Mouse (Mus musculus): Measurements from ENCODE around the gene B3gnt3. TPM values are rescaled to one million over a fixed set of nuclear protein-coding genes. Genes with fewer than 3 reads are reported as not detected.

The B3gnt3 gene
- total RNA-seq, 1 experiment from 2014 or later = not detected

- ATAC-seq (replicated peaks; ENCODE audit: insufficient number of reproducible peaks, low FRiP score, low TSS enrichment, poor library complexity, severe bottlenecking) = no peak
Observed at GRCm38 (mm10) chr8:71684701-71685100, 16.9 kb downstream of the B3gnt3 start.

DNA sequence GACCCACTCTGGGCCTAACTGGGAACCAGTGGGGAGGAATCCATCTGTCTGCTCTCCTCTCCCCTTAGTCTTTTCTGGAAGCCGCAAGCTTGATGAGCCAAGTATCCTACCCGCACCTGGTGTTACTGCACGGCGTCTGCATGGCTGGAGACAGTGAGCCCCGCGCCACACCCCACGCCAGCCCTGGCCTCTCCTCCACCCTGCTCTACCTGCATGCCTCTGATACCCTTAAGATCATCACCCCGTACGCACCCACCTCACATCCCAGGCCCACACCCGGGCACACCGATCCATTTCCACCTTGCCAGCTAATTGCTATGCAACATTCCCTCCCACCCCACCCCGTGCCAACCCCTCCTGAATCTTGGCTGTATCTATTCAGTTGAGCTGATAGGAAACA lies 18.8 kb downstream of the B3gnt3 start:
- ATAC-seq (replicated peaks; ENCODE audit: insufficient number of reproducible peaks, low FRiP score, low TSS enrichment, poor library complexity, severe bottlenecking) = no peak

- ATAC-seq (replicated peaks; ENCODE audit: insufficient number of reproducible peaks, low FRiP score, low TSS enrichment, poor library complexity, severe bottlenecking) = no peak
Observed at GRCm38 (mm10) chr8:71681369-71681915, 20.1 kb downstream of the B3gnt3 start.

DNA sequence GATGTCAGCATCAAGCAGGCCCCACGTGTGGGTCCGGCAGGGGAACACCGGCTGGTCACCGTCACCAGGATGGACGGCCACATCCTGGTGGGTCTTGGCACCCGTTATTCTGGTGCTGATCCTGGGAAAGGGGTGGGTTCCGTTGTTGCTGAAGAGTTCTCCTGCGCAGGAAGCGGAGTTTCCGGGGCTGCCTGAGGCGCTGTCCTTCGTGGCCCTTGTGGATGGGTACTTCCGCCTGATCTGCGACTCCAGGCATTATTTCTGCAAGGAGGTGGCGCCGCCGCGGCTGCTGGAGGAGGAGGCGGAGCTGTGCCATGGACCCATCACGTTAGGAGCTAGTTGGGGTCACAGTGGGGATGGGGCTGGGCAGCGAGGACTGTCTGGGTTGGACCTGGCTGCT lies 21.1 kb downstream of the B3gnt3 start:
- ATAC-seq (replicated peaks; ENCODE audit: insufficient number of reproducible peaks, low FRiP score, low TSS enrichment, poor library complexity, severe bottlenecking) = no peak

DNA sequence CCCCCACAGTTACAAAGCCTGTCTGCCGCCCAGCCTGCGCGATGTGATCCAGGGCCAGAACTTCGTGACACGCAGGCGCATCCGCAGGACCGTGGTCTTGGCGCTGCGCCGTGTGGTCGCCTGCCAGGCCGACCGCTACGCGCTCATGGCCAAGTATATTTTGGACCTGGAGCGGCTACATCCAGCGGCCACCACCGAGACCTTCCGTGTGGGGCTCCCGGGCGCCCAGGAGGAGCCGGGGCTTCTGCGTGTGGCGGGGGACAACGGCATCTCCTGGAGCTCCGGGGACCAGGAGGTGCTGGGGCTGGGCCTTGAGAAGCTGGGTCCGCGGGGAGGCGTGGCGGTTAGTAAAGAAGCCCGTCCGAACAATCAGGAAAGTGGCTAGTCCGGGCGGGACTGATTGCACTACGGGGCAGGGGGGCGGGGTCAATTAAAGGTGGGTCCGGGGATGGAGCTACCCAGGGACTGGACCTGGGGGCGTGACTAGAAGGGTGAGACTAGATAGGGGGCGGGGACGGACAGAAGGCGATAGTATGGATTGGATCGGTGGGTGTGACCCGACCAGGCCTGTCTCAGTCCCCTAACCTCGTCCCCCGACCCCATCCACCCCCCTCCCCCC lies 21.9 kb downstream of the B3gnt3 start:
- ATAC-seq (replicated peaks; ENCODE audit: insufficient number of reproducible peaks, low FRiP score, low TSS enrichment, poor library complexity, severe bottlenecking) = no peak

GRCm38 (mm10) chr8:71679116-71679515 lies 22.5 kb downstream of the B3gnt3 start:
- no peak for ATAC-seq (replicated peaks; ENCODE audit: insufficient number of reproducible peaks, low FRiP score, low TSS enrichment, poor library complexity, severe bottlenecking)

DNA sequence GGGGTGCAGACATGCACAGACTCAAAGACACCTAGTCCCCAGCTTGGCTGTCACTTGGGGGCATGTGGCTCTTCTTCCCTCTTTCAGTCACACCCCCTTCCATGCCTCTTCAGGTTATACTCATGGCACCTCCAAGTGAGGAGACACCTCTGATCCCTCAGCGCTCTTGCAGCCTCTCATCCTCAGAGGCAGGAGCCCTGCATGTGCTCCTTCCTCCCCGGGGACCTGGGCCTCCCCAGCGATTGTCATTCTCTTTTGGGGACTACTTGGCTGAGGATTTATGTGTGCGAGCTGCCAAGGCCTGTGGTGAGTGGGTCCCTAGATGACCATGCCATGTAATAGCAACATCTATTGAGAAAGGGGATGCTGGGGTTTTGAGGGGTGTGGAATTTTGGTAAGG lies 23.4 kb downstream of the B3gnt3 start:
- no peak for ATAC-seq (replicated peaks; ENCODE audit: insufficient number of reproducible peaks, low FRiP score, low TSS enrichment, poor library complexity, severe bottlenecking)

GRCm38 (mm10) chr8:71677555-71677954 lies 24.0 kb downstream of the B3gnt3 start:
- ATAC-seq (replicated peaks; ENCODE audit: insufficient number of reproducible peaks, low FRiP score, low TSS enrichment, poor library complexity, severe bottlenecking) = no peak

DNA sequence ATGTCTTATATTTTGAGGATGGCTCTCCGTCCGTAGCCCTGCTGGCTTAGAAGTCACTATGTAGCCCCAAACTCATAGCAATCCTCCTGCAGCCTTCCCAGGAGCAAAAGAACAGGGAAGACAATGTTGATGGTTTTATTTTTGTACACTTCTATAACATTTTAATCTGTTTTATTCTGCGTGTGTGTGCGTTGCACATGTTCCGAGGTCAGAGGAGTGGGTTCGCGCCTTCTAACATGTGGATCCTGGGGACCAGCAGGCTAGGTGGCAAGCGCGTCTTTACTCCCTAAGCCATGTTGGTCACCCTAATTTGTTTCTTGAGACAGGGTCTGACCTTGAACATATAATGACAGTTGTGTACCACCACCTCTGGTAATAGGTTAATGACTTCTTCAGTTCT lies 24.8 kb downstream of the B3gnt3 start:
- no peak for ATAC-seq (replicated peaks; ENCODE audit: insufficient number of reproducible peaks, low FRiP score, low TSS enrichment, poor library complexity, severe bottlenecking)

DNA sequence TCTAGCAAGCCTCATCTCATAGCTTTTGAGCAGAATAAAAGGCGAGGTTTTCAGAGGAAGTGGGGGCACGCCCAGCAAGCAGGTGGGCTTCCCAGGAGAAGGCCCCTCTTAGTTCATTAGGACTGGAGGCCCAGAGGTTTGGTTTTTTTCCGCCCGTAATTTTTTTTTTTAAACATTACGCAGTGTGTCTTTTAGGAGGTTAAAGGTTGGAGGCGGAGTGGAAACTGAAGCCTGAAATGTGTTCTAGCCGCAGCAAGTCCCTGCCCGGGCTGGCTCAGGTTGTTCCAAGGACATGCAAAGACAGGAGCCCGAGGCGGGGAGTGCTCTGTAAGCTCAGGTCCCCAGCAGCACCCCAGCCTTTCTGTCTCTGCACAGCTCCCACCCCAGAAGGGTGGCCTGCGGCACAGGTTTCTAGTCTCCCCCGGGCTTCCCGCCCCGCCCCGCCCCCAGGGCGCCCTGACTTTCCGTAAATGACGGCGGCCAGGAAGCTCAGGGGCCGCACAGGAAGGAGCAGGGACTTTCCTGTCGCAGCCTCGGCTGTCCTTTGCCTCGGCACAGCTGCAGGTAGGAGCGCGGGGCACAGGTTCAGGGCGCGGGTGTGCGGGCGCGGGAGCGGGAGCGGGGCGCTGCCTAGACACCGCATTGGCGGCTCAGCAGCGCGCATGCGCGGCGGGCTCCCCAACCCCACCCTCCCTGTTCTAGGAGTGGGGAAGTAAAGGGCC lies 25.4 kb downstream of the B3gnt3 start, which contains the start of gene Jak3:
Gene Jak3 (plus strand): TSS at position 277 of the 722 bp plus-strand sequence.
- ATAC-seq (replicated peaks; ENCODE audit: insufficient number of reproducible peaks, low FRiP score, low TSS enrichment, poor library complexity, severe bottlenecking) = peak; percentile 13; the same call in 1 of the 2 replicates

DNA sequence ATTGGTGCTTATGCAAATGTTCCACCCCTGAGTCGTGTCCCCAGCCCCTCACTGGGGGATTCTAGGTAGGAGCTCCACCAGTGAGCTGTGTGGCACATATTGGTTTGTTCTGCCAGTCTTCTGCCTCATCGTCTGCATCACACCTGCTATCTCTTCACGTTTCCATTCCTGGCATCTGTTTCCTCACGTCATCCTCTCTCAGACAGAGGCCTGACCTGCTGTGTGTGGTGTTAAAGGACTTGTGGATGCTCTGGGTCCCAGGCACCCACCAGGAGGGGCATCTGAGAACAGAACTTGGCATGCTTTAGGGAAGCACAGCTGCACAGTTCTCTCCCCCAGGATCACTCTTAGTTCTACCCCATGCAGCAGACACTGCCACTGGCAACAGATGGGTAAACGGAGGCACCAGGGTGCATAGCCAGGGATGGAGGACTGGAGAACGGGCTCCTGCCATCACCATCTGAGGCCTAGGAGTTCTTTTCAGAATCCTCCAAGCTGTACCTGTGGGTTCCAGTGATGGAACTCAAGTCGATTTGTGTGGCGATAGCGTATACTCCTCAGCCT lies 26.1 kb downstream of the B3gnt3 start:
- no peak for ATAC-seq (replicated peaks; ENCODE audit: insufficient number of reproducible peaks, low FRiP score, low TSS enrichment, poor library complexity, severe bottlenecking)

DNA sequence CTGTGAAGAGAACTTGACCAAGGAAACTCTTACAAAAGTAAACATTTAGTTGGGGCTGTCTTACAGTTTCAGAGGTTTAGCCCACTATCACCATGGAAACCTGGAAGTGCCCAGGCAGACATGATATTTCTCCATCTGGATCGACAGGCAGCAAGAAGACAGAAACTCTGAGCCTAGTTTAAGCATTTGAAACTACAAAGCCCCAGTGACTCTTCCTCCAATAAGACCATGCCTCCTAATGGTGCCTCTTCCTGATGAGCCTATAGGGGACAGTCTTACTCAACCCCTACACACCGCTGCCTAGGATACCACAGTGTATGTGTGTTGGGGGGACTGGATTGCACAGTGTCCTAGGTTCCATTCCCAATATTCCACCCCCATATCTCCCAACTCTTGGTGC lies 27.5 kb downstream of the B3gnt3 start:
- ATAC-seq (replicated peaks; ENCODE audit: insufficient number of reproducible peaks, low FRiP score, low TSS enrichment, poor library complexity, severe bottlenecking) = no peak

DNA sequence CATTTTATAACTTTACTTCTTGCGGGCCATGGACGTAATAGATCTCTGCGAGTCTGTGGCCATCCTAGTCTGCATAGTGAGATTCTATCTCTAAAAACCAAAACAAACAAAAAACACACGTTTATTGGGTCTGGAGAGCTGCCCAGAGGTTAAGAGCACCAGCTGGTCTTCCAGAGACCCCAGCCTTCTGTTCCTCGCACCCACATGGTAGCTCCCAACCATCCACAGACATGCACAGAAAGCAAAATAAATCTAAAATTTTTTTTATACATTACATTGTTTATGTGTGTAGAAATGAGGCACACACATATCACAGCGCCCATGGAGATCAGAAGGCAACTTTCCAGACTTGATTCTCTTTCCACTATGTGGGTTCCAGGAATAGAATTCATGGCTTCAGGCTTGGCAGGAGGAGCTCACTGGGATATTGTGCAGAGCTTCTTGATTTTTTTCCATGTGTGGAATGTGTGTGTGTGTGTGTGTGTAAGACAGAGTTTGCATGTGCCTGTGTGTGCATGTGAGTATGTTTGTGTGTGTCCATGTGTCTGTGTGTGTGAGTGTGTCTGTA lies 29.3 kb downstream of the B3gnt3 start:
- no peak for ATAC-seq (replicated peaks; ENCODE audit: insufficient number of reproducible peaks, low FRiP score, low TSS enrichment, poor library complexity, severe bottlenecking)

GRCm38 (mm10) chr8:71671549-71671965 lies 30.0 kb downstream of the B3gnt3 start, which contains the start of gene Unc13a:
Unc13a (minus strand) TSS chr8:71671757.
- 0 out of 2 replicates have a peak, but pooled peaks have one; percentile 37 for ATAC-seq (replicated peaks; ENCODE audit: insufficient number of reproducible peaks, low FRiP score, low TSS enrichment, poor library complexity, severe bottlenecking)

DNA sequence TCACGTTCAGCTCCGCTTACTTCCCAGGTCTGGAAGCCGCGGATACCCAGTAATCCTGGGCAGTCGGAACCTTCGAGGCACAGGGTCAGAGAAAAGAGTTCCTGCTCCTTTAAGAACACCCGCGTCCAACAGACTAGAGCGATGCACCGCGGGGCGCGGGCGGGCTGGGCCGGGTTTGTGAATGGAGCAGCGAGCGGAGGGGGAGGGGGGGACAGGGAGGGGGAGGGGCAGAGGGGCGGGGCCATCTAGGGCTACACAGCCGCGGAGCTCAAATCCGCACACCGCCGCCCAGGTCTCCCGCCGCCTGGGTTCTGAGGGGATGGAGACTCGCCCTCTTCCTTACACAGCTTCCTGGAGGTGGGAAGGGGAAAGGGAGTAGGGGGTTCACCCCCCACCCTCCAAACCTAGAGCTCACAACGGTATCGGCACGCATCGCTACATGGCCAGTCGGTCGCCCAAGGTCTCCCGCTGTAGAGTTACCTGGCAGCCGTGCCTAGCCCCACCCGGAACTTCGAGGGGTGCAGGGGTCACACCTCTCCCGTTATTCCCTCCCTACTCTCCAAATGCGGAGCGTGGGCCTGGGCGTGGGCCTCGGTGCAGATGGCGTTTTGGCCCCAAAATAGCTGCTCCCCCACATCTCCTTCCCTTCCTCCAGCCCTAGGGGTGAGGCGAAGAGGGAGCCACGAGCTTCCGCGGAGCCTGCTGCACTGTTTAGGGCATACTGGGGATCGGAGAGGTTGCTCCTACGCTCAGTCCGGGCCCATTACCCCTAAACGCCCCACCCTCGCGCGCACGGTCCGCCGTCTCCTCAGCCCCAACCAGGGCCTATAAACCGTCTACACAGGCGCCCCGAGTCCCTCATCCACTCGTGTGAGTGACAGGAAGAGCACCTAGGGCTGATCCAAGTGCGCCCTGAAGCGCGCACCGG lies 30.7 kb downstream of the B3gnt3 start:
- no peak for ATAC-seq (replicated peaks; ENCODE audit: insufficient number of reproducible peaks, low FRiP score, low TSS enrichment, poor library complexity, severe bottlenecking)

GRCm38 (mm10) chr8:71670198-71670597 lies 31.4 kb downstream of the B3gnt3 start:
- ATAC-seq (replicated peaks; ENCODE audit: insufficient number of reproducible peaks, low FRiP score, low TSS enrichment, poor library complexity, severe bottlenecking) = no peak

- peak; percentile 45 for ATAC-seq (replicated peaks; ENCODE audit: insufficient number of reproducible peaks, low FRiP score, low TSS enrichment, poor library complexity, severe bottlenecking)
Observed at GRCm38 (mm10) chr8:71668220-71668975, 33.2 kb downstream of the B3gnt3 start.

GRCm38 (mm10) chr8:71667256-71667655 lies 34.3 kb downstream of the B3gnt3 start:
- no peak for ATAC-seq (replicated peaks; ENCODE audit: insufficient number of reproducible peaks, low FRiP score, low TSS enrichment, poor library complexity, severe bottlenecking)

Measured in monocyte, adult 5-6 weeks (primary cell).